In the genomic region with DNA sequence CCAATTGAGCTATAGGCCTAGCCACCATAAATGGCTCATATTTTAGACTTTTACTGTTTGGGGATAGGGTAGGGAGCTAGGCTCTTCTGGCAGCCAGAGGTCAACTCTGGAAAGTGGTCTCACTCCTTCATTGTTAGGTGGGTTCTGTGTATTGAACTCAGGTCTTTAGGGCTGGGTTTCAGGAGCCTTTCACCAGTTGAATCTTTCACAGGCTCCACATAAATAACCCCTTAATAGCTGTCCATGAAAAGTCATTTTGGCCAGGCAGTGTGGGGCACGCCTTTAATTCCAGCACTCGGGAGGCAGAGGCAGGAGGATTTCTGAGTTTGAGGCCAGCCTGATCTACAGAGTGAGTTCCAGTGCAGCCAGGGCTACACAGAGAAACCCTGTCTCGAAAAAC, we compare ENCODE assay signal across 8 mouse cellular contexts. TPM values are rescaled to one million over a fixed set of nuclear protein-coding genes. Genes with fewer than 3 reads are reported as not detected.
A peak's percentile ranks its signal among the peaks of the same experiment; 100 is the strongest.
DNase-seq lines count a peak whose midpoint lies in the region; ATAC-seq lines count a peak whose summit lies in the region.

No protein-coding gene starts in this region.

- WGBS in kidney, embryonic 16.5 days: 83% methylated on average over 3 of the region's 3 CpGs
- WGBS in embryonic facial prominence, embryonic 11.5 days: 88% methylated on average over 3 of the region's 3 CpGs
- 84% methylated on average over 3 of the region's 3 CpGs for WGBS in intestine, embryonic 14.5 days
- WGBS in midbrain, embryonic 16.5 days: 88% methylated on average over 3 of the region's 3 CpGs

- ATAC-seq in kidney, embryonic 16.5 days (ENCODE audit: low FRiP score, low TSS enrichment): no peak
- ATAC-seq in embryonic facial prominence, embryonic 11.5 days (replicated peaks; ENCODE audit: insufficient number of reproducible peaks, low FRiP score, low TSS enrichment, low read depth): no peak
- no peak for ATAC-seq in intestine, embryonic 14.5 days (replicated peaks; ENCODE audit: low FRiP score, low TSS enrichment, low read depth)
- ATAC-seq in midbrain, embryonic 16.5 days: no peak

- no peaks in the 10 kb centered on the region for H3K27me3 ChIP-seq in kidney, embryonic 16.5 days (ENCODE audit: insufficient read depth, low read length)
- H3K27me3 ChIP-seq in embryonic facial prominence, embryonic 11.5 days (ENCODE audit: control insufficient read depth, insufficient read depth, low read length): no peaks in the 10 kb centered on the region
- no peaks in the 10 kb centered on the region for H3K27me3 ChIP-seq in intestine, embryonic 14.5 days (replicated peaks; ENCODE audit: control insufficient read depth, insufficient read depth, low read length)
- no peaks in the 10 kb centered on the region for H3K27me3 ChIP-seq in midbrain, embryonic 16.5 days (ENCODE audit: control insufficient read depth, insufficient read depth, low read depth, low read length)

- no peak for DNase-seq in kidney, postnatal 10 days
- DNase-seq in embryonic facial prominence, embryonic 11.5 days (ENCODE audit: low spot score): no peak
- DNase-seq in intestine, embryonic 14.5 days (ENCODE audit: low spot score): no peak
- no peak for DNase-seq in right cerebral cortex, adult 2 months (ENCODE audit: low spot score in 2 of 2)
- no peak for DNase-seq in cerebellum, postnatal 25 days
- no peak for DNase-seq in urinary bladder, postnatal 36 days (ENCODE audit: low spot score in 2 of 2)

- peaks cover 20% of the 10 kb centered on the region for H3K36me3 ChIP-seq in kidney, embryonic 16.5 days (ENCODE audit: insufficient read depth, low read length)
- H3K36me3 ChIP-seq in embryonic facial prominence, embryonic 11.5 days (replicated peaks; ENCODE audit: control insufficient read depth, insufficient read depth, low read depth, low read length): no peaks in the 10 kb centered on the region; the same call in 1 of the 2 replicates
- peaks cover 27% of the 10 kb centered on the region for H3K36me3 ChIP-seq in intestine, embryonic 14.5 days (ENCODE audit: control insufficient read depth, insufficient read depth, low read length)
- H3K36me3 ChIP-seq in midbrain, embryonic 16.5 days (ENCODE audit: control insufficient read depth, insufficient read depth, low read length): no peaks in the 10 kb centered on the region

- H3K4me3 ChIP-seq in kidney, embryonic 16.5 days (ENCODE audit: low read length): peak overlapping the region; percentile 99
- peak overlapping the region; percentile 99 for H3K4me3 ChIP-seq in embryonic facial prominence, embryonic 11.5 days (ENCODE audit: low read depth, low read length)
- H3K4me3 ChIP-seq in intestine, embryonic 14.5 days (ENCODE audit: low read depth, low read length): peak overlapping the region; percentile 100
- H3K4me3 ChIP-seq in midbrain, embryonic 16.5 days (ENCODE audit: low read depth, low read length): peak overlapping the region; percentile 97

- peak overlapping the region; percentile 100 for H3K9ac ChIP-seq in kidney, embryonic 16.5 days (replicated peaks; ENCODE audit: low read length)
- H3K9ac ChIP-seq in embryonic facial prominence, embryonic 11.5 days (replicated peaks; ENCODE audit: low read length): no peak overlapping the region
- no peak overlapping the region; the same call in 1 of the 2 replicates for H3K9ac ChIP-seq in intestine, embryonic 14.5 days (ENCODE audit: low read length)
- H3K9ac ChIP-seq in midbrain, embryonic 16.5 days (ENCODE audit: low read depth, low read length): no peak overlapping the region

- H3K4me1 ChIP-seq in kidney, embryonic 16.5 days (ENCODE audit: insufficient read depth, low read length): peaks cover 33% of the 10 kb centered on the region
- 0 out of 2 replicates have a peak, but pooled peaks cover 8% of the 10 kb centered on the region for H3K4me1 ChIP-seq in embryonic facial prominence, embryonic 11.5 days (ENCODE audit: control insufficient read depth, insufficient read depth, low read length)
- H3K4me1 ChIP-seq in intestine, embryonic 14.5 days (replicated peaks; ENCODE audit: control insufficient read depth, insufficient read depth, low read length): peaks cover 30% of the 10 kb centered on the region
- H3K4me1 ChIP-seq in midbrain, embryonic 16.5 days (ENCODE audit: control insufficient read depth, insufficient read depth, low read length): peaks cover 30% of the 10 kb centered on the region

- H3K27ac ChIP-seq in kidney, embryonic 16.5 days (ENCODE audit: low read length): peak overlapping the region; percentile 99
- no peak overlapping the region for H3K27ac ChIP-seq in embryonic facial prominence, embryonic 11.5 days (replicated peaks; ENCODE audit: low read depth, low read length)
- no peak overlapping the region for H3K27ac ChIP-seq in intestine, embryonic 14.5 days (ENCODE audit: low read depth)
- H3K27ac ChIP-seq in midbrain, embryonic 16.5 days (ENCODE audit: low read length): no peak overlapping the region

- no peaks in the 10 kb centered on the region for H3K9me3 ChIP-seq in kidney, embryonic 16.5 days (ENCODE audit: low read length)
- no peaks in the 10 kb centered on the region for H3K9me3 ChIP-seq in embryonic facial prominence, embryonic 11.5 days (replicated peaks; ENCODE audit: control insufficient read depth, low read length)
- H3K9me3 ChIP-seq in intestine, embryonic 14.5 days (ENCODE audit: control insufficient read depth, low read length): no peaks in the 10 kb centered on the region
- H3K9me3 ChIP-seq in midbrain, embryonic 16.5 days (replicated peaks; ENCODE audit: control insufficient read depth, low read length, poor library complexity, severe bottlenecking): no peaks in the 10 kb centered on the region

- peak overlapping the region; percentile 74 for H3K4me2 ChIP-seq in kidney, embryonic 16.5 days (replicated peaks; ENCODE audit: low read depth, low read length)
- peak overlapping the region; percentile 43; the same call in 1 of the 2 replicates for H3K4me2 ChIP-seq in embryonic facial prominence, embryonic 11.5 days (ENCODE audit: low read depth, low read length)
- H3K4me2 ChIP-seq in intestine, embryonic 14.5 days (ENCODE audit: low read length): peak overlapping the region; percentile 64
- H3K4me2 ChIP-seq in midbrain, embryonic 16.5 days (ENCODE audit: low read length): peak overlapping the region; percentile 76

RNA-seq across cellular contexts. Expression of gene Mcl1, which starts 0.9 kb away (rescaled TPM):
- polyA plus RNA-seq in kidney, embryonic 16.5 days (2015; fragmentation: Nextera tagmentation; extraction: Ambion mirVana): 23.7 and 38.1 TPM in 2 replicates
- 77.1 and 83.3 TPM in 2 replicates for polyA plus RNA-seq in embryonic facial prominence, embryonic 11.5 days (2014; fragmentation: Nextera tagmentation; extraction: Ambion mirVana)
- 49.8 and 57.5 TPM in 2 replicates for polyA plus RNA-seq in intestine, embryonic 14.5 days (2014; fragmentation: Nextera tagmentation; extraction: Ambion mirVana)
- polyA plus RNA-seq in midbrain, embryonic 16.5 days (2015; fragmentation: Nextera tagmentation; extraction: Ambion mirVana): 37.9 and 43.1 TPM in 2 replicates

RNA-seq across cellular contexts. Expression of gene Adamtsl4, which starts 30.0 kb away (rescaled TPM):
- 3.8 and 3.9 TPM in 2 replicates for polyA plus RNA-seq in kidney, embryonic 16.5 days (2015; fragmentation: Nextera tagmentation; extraction: Ambion mirVana)
- polyA plus RNA-seq in embryonic facial prominence, embryonic 11.5 days (2014; fragmentation: Nextera tagmentation; extraction: Ambion mirVana): 0.55 and 0.71 TPM in 2 replicates
- 1.2 and 2.6 TPM in 2 replicates for polyA plus RNA-seq in intestine, embryonic 14.5 days (2014; fragmentation: Nextera tagmentation; extraction: Ambion mirVana)
- 0.80 and 1.0 TPM in 2 replicates for polyA plus RNA-seq in midbrain, embryonic 16.5 days (2015; fragmentation: Nextera tagmentation; extraction: Ambion mirVana)

RNA-seq across cellular contexts. Expression of gene Ensa, which starts 32.9 kb away (rescaled TPM):
- 76.4 and 78.6 TPM in 2 replicates for polyA plus RNA-seq in kidney, embryonic 16.5 days (2015; fragmentation: Nextera tagmentation; extraction: Ambion mirVana)
- 69.7 and 79.4 TPM in 2 replicates for polyA plus RNA-seq in embryonic facial prominence, embryonic 11.5 days (2014; fragmentation: Nextera tagmentation; extraction: Ambion mirVana)
- polyA plus RNA-seq in intestine, embryonic 14.5 days (2014; fragmentation: Nextera tagmentation; extraction: Ambion mirVana): 71.8 and 75.6 TPM in 2 replicates
- polyA plus RNA-seq in midbrain, embryonic 16.5 days (2015; fragmentation: Nextera tagmentation; extraction: Ambion mirVana): 128 and 131 TPM in 2 replicates
